Mouse (Mus musculus) MEL (cell line): ENCODE data around the gene Ehbp1.

ENCODE experiments used
- CTCF ChIP-seq, 3 experiments: IDR thresholded peaks in 2 of 3; conservative IDR thresholded peaks in 1 of 3; 2 replicates each; pipeline ENCODE4 v1.5.1; 2011 to 2012; ENCODE audit warnings: low read length in 3 of 3, low read depth in 2 of 3, mild to moderate bottlenecking in 2 of 3, improper control_type of control experiment in 1 of 3, inconsistent platforms in 1 of 3, mixed read lengths in 1 of 3, moderate library complexity in 1 of 3; ENCODE audit not compliant: control insufficient read depth in 1 of 3, insufficient read depth in 1 of 3, poor library complexity in 1 of 3, severe bottlenecking in 1 of 3
- HCFC1 ChIP-seq: IDR thresholded peaks from 2 replicates; pipeline ENCODE4 v1.6.1; 2012; ENCODE audit warnings: low read depth, mild to moderate bottlenecking, inconsistent platforms, low read length, improper control_type of control experiment, moderate library complexity
- MEF2A ChIP-seq: IDR thresholded peaks from 2 replicates; pipeline ENCODE4 v1.6.1; 2014; ENCODE audit warnings: low read depth, mild to moderate bottlenecking, inconsistent platforms, low read length, improper control_type of control experiment; ENCODE audit not compliant: poor library complexity, insufficient replicate concordance, severe bottlenecking; ENCODE audit errors: extremely low read depth
- MXI1 ChIP-seq: IDR thresholded peaks from 2 replicates; pipeline ENCODE4 v1.6.1; 2011; ENCODE audit warnings: mild to moderate bottlenecking, low read depth, low read length, improper control_type of control experiment
- TBP ChIP-seq: IDR thresholded peaks from 2 replicates; pipeline ENCODE4 v1.8.0; 2011; ENCODE audit warnings: low read depth, low read length, improper control_type of control experiment

DNA sequence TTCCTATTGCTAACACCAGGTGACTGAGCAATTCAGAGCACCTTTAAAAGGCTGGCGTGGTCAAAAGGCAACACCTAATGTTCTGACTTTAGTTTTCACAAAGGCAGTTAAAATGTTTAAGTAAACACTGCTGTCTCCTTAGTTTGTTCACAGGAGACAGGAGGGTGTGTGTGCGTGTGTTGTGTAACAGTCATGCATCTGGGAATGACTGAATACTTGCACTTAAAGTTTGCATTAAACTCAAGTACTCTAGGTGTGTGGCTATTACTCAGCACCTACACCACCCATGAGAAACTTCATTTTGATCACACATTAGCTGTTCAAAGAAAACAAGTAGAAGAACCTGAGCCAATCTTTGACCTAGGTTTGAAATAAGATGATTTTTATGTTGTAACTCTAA lies 201.4 kb downstream of the Ehbp1 start:
- TF ChIP-seq MXI1: no peak
- TF ChIP-seq MEF2A: no peak
- TF ChIP-seq HCFC1: no peak
- no peak for TF ChIP-seq CTCF (IDR thresholded peaks at IDR 0.05 in 2 of 3, conservative IDR thresholded peaks at IDR 0.05 in 1 of 3; ENCODE audit: control insufficient read depth in 1 of 3, insufficient read depth in 1 of 3, low read depth in 2 of 3, low read length in 3 of 3, poor library complexity in 1 of 3, severe bottlenecking in 1 of 3)
- no peak for TF ChIP-seq TBP
